Mouse (Mus musculus): ENCODE results near the gene Tle3. TPM values are rescaled to one million over a fixed set of nuclear protein-coding genes. Genes with fewer than 3 reads are reported as not detected.

Tle3 gene
- polyA plus RNA-seq, 2 experiments = 2.9 to 4.6 TPM

DNA sequence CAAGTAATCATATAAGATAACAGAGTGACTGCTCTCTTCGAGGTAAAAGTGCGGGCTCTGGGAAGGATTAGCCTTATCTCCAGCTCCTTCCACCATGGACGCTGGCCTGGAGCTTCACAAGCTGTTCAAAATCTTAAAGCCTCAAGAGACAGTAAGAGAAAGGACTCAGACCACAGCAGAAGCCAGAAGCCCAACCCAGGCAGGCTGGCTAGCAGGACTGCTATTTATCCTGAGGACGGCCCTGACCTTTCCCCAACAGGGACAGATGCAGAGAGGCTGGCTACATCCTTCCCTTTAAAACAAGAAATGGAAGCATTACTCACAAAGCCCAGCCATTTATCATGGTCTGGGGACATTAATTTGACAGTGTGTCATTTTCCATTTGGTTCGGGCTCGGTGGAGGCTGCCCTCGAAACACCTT lies 46.2 kb upstream of the Tle3 start:
- no peak for TF ChIP-seq EP300 (IDR thresholded peaks at IDR 0.05; ENCODE audit: low read depth)
- TF ChIP-seq CTCF (IDR thresholded peaks at IDR 0.05; ENCODE audit: low read depth) = no peak
- DNase-seq (ENCODE audit: low read depth in 3 of 3, low spot score in 3 of 3) = no peak
- no peak overlapping the region for H3K4me2 ChIP-seq (ENCODE audit: low read depth)
- H3K4me3 ChIP-seq (ENCODE audit: insufficient read depth in 1 of 2, low read depth in 2 of 2, low read length in 2 of 2) = no peak overlapping the region
- no peaks in the 10 kb centered on the region for H3K36me3 ChIP-seq (replicated peaks; ENCODE audit: control insufficient read depth, insufficient read depth, low read depth)
- H3K27me3 ChIP-seq (ENCODE audit: control insufficient read depth, insufficient read depth, low read length) = peaks cover 6% of the 10 kb centered on the region
- peaks cover 0 to 24% of the 10 kb centered on the region in 2 experiments; a peak in 2 of 4 replicates for H3K4me1 ChIP-seq (replicated peaks; ENCODE audit: control insufficient read depth in 2 of 2, insufficient read depth in 2 of 2, low read length in 1 of 2)
- H3K9me3 ChIP-seq (ENCODE audit: control insufficient read depth, low read length) = no peaks in the 10 kb centered on the region
- ATAC-seq (ENCODE audit: insufficient read depth) = no peak
- WGBS (ENCODE audit: insufficient replicate concordance) = 15% methylated on average over 7 of the region's 7 CpGs
- H3K9ac ChIP-seq (replicated peaks) = no peak overlapping the region; the same call in 1 of the 2 replicates
- no peak overlapping the region for H3K27ac ChIP-seq

DNA sequence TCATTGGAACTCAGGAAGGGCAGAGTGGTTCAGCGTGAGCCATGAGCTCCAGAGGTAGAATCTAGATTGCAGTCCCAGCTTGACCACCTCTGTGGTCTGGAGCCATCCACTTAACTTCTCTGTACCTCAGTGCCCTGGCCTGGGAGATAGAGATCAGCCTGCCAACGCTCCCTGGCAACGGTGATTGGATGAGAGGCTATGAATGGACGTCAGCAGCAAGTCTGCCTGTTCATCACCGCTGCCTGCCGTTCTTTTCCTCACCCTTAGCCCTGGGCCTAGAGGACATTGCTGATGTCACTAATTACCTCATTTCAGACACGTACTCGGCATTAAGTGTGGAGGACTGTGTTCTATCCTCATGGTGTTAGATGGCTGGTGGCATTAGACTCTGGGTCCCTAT lies 45.2 kb upstream of the Tle3 start:
- DNase-seq (ENCODE audit: low read depth in 3 of 3, low spot score in 3 of 3) = no peak
- peaks cover 6% of the 10 kb centered on the region for H3K27me3 ChIP-seq (ENCODE audit: control insufficient read depth, insufficient read depth, low read length)
- TF ChIP-seq CTCF (IDR thresholded peaks at IDR 0.05; ENCODE audit: low read depth) = no peak
- TF ChIP-seq EP300 (IDR thresholded peaks at IDR 0.05; ENCODE audit: low read depth) = no peak
- peaks cover 0 to 20% of the 10 kb centered on the region in 2 experiments; a peak in 2 of 4 replicates for H3K4me1 ChIP-seq (replicated peaks; ENCODE audit: control insufficient read depth in 2 of 2, insufficient read depth in 2 of 2, low read length in 1 of 2)
- no peak for ATAC-seq (ENCODE audit: insufficient read depth)
- no peak overlapping the region for H3K4me2 ChIP-seq (ENCODE audit: low read depth)
- no peaks in the 10 kb centered on the region for H3K36me3 ChIP-seq (replicated peaks; ENCODE audit: control insufficient read depth, insufficient read depth, low read depth)
- no peak overlapping the region for H3K27ac ChIP-seq
- WGBS (ENCODE audit: insufficient replicate concordance) = 61% methylated on average over 8 of the region's 8 CpGs
- H3K9me3 ChIP-seq (ENCODE audit: control insufficient read depth, low read length) = no peaks in the 10 kb centered on the region
- no peak overlapping the region for H3K4me3 ChIP-seq (ENCODE audit: insufficient read depth in 1 of 2, low read depth in 2 of 2, low read length in 2 of 2)
- H3K9ac ChIP-seq (replicated peaks) = no peak overlapping the region

DNA sequence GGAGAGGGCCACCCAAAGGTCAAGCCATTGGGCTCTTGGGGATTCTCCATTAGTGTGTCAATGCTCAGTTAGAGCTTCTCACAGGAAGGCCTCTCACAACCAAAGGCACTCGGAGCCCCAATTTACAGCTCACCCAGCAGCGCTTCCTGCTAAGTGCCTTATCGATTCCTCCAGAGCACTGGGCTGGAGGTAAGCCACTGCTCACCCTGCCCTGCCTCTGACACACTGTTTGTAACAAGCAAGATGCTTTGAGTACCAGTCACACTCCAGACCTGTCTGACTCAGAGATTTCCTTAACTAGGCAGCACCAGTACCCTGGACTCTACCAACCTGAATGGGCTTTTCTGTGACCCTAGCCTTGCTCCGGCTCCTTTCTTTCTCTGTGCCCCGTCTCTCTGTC lies 44.0 kb upstream of the Tle3 start:
- Histone ChIP-seq H3K27me3 (ENCODE audit: control insufficient read depth, insufficient read depth, low read length) (peaks cover 3% of the 10 kb centered on the region; the same call in 1 of the 2 replicates), H3K4me2 (ENCODE audit: low read depth) (no peak overlapping the region), H3K9ac (replicated peaks) (no peak overlapping the region), H3K27ac (no peak overlapping the region), H3K36me3 (replicated peaks; ENCODE audit: control insufficient read depth, insufficient read depth, low read depth) (no peaks in the 10 kb centered on the region), H3K4me1 (replicated peaks; ENCODE audit: control insufficient read depth in 2 of 2, insufficient read depth in 2 of 2, low read length in 1 of 2) (peaks cover 0 to 11% of the 10 kb centered on the region in 2 experiments; a peak in 2 of 4 replicates), H3K9me3 (ENCODE audit: control insufficient read depth, low read length) (no peaks in the 10 kb centered on the region), H3K4me3 (ENCODE audit: insufficient read depth in 1 of 2, low read depth in 2 of 2, low read length in 2 of 2) (no peak overlapping the region)
- no peak for ATAC-seq (ENCODE audit: insufficient read depth)
- WGBS (ENCODE audit: insufficient replicate concordance) = 26% methylated on average over 5 of the region's 5 CpGs
- DNase-seq (ENCODE audit: low read depth in 3 of 3, low spot score in 3 of 3) = no peak
- TF ChIP-seq EP300 (IDR thresholded peaks at IDR 0.05; ENCODE audit: low read depth) = no peak
- TF ChIP-seq CTCF (IDR thresholded peaks at IDR 0.05; ENCODE audit: low read depth) = no peak

GRCm38 (mm10) chr9:61330747-61331146 lies 41.4 kb upstream of the Tle3 start:
- no peak overlapping the region for H3K4me2 ChIP-seq (ENCODE audit: low read depth)
- no peak overlapping the region for H3K4me3 ChIP-seq (ENCODE audit: insufficient read depth in 1 of 2, low read depth in 2 of 2, low read length in 2 of 2)
- H3K9me3 ChIP-seq (ENCODE audit: control insufficient read depth, low read length) = no peaks in the 10 kb centered on the region
- H3K27ac ChIP-seq = no peak overlapping the region
- no peaks in the 10 kb centered on the region for H3K4me1 ChIP-seq (replicated peaks; ENCODE audit: control insufficient read depth in 2 of 2, insufficient read depth in 2 of 2, low read length in 1 of 2)
- H3K36me3 ChIP-seq (replicated peaks; ENCODE audit: control insufficient read depth, insufficient read depth, low read depth) = no peaks in the 10 kb centered on the region
- DNase-seq (ENCODE audit: low read depth in 3 of 3, low spot score in 3 of 3) = no peak
- H3K27me3 ChIP-seq (ENCODE audit: control insufficient read depth, insufficient read depth, low read length) = no peaks in the 10 kb centered on the region
- ATAC-seq (ENCODE audit: insufficient read depth) = no peak
- H3K9ac ChIP-seq (replicated peaks) = no peak overlapping the region
- 63% methylated on average over 9 of the region's 9 CpGs for WGBS (ENCODE audit: insufficient replicate concordance)
- TF ChIP-seq CTCF (IDR thresholded peaks at IDR 0.05; ENCODE audit: low read depth) (no peak), EP300 (IDR thresholded peaks at IDR 0.05; ENCODE audit: low read depth) (no peak)

DNA sequence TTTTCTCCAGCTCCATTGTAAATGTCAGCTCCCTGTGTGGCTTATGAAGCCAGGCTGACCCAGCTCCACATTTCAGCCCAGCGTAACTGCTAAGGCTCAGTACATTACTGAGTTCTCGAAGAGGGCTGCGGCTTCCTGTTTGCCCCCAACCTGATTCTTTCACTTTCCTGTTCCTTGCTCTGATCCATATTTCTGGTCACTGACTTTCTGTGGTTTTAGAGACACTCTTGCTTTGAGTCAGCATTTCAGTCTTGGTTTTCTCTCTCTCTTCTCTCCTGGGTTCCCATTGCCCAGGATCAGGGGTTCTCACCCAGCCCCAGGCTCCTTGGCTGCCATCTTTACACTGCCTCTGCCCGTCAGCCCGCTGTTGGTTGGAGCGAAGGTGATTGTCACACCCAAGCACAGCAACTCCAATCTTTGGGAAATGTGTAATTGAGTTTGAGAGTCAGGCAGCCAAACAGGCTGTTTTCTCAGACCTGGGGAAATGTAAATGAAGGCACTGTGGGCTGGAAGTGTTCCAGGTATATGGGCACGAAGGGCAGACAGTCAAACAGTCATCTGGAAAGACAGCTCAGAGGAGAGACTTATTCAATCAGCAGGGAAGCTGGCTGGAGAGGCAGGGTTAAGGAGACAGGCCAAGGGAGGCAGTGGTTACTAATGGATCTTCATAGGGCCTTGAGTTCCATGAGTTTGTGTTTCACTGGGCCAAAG lies 39.8 kb upstream of the Tle3 start:
- WGBS (ENCODE audit: insufficient replicate concordance) = 55% methylated on average over 7 of the region's 7 CpGs

More for the DNA sequence above, 39.8 kb upstream of the Tle3 start:
- TF ChIP-seq CTCF (IDR thresholded peaks at IDR 0.05; ENCODE audit: low read depth) = no peak
- no peaks in the 10 kb centered on the region for H3K36me3 ChIP-seq (replicated peaks; ENCODE audit: control insufficient read depth, insufficient read depth, low read depth)
- H3K27me3 ChIP-seq (ENCODE audit: control insufficient read depth, insufficient read depth, low read length) = no peaks in the 10 kb centered on the region
- H3K9me3 ChIP-seq (ENCODE audit: control insufficient read depth, low read length) = no peaks in the 10 kb centered on the region
- H3K4me2 ChIP-seq (ENCODE audit: low read depth) = no peak overlapping the region
- H3K27ac ChIP-seq = no peak overlapping the region
- DNase-seq (ENCODE audit: low read depth in 3 of 3, low spot score in 3 of 3) (no peak), ATAC-seq (ENCODE audit: insufficient read depth) (no peak)
- H3K9ac ChIP-seq (replicated peaks) = no peak overlapping the region
- H3K4me1 ChIP-seq (replicated peaks; ENCODE audit: control insufficient read depth in 2 of 2, insufficient read depth in 2 of 2, low read length in 1 of 2) = peaks cover 0 to 7% of the 10 kb centered on the region in 2 experiments; a peak in 2 of 4 replicates
- H3K4me3 ChIP-seq (ENCODE audit: insufficient read depth in 1 of 2, low read depth in 2 of 2, low read length in 2 of 2) = no peak overlapping the region

Measured in liver, embryonic 14.5 days (tissue).